Mouse (Mus musculus) brain, adult 10 weeks (tissue): Measurements from ENCODE around the gene Fkbp8. TPM values are rescaled to one million over a fixed set of nuclear protein-coding genes. Genes with fewer than 3 reads are reported as not detected.

Source experiments
- polyA plus RNA-seq: library from polyadenylated mRNA; stranded (reverse); fragments of 350-450 nt; fragmentation: Illumina TruSeq; extraction: RNeasy Lipid Tissue Mini Kit (QIAGEN cat#74804); gene quantifications from one replicate; pipeline ENCODE4 v1.2.3, GENCODE M21; 2015; ENCODE audit warnings: low read depth, low replicate concordance

Fkbp8 gene
- polyA plus RNA-seq: 487 TPM

GRCm38 (mm10) chr8:70527512-70528181 is at the start of gene Fkbp8, which contains the start of gene Kxd1:
Gene Fkbp8 (plus strand): TSS chr8:70527724.
Gene Kxd1 (minus strand): TSS chr8:70527956.

GRCm38 (mm10) chr8:70486941-70487520 is 40.5 kb upstream of the Fkbp8 start, which contains the start of gene Tmem59l:
Gene Tmem59l (minus strand): TSS chr8:70487358.

GRCm38 (mm10) chr8:70492664-70493640 is 34.6 kb upstream of the Fkbp8 start, which contains the start of gene Crlf1:
Gene Crlf1 (plus strand): TSS chr8:70493158.

GRCm38 (mm10) chr8:70506328-70507026 is 21.0 kb upstream of the Fkbp8 start, which contains the start of gene Rex1bd:
Gene Rex1bd (minus strand): TSS chr8:70506752.

GRCm38 (mm10) chr8:70510228-70510915 is 17.2 kb upstream of the Fkbp8 start, which contains the start of gene Uba52:
Gene Uba52 (minus strand): TSS chr8:70510801.

GRCm38 (mm10) chr8:70539077-70539813 is 11.7 kb downstream of the Fkbp8 start, which contains the start of gene Ell:
Gene Ell (plus strand): TSS chr8:70539457.

Other genes starting within 250 kb of the Fkbp8 start
- gene Homer3, start 244.9 kb upstream of the Fkbp8 start, polyA plus RNA-seq: 20.1 TPM
- 44.8 TPM for gene Ddx49, start 225.2 kb upstream of the Fkbp8 start, polyA plus RNA-seq
- 172 TPM for gene Cope, start 225.2 kb upstream of the Fkbp8 start, polyA plus RNA-seq
- gene Cers1, start 211.9 kb upstream of the Fkbp8 start, polyA plus RNA-seq: 65.7 TPM
- 3.5 TPM for gene Gdf1, start 197.9 kb upstream of the Fkbp8 start, polyA plus RNA-seq
- 29.0 TPM for gene Upf1, start 174.4 kb upstream of the Fkbp8 start, polyA plus RNA-seq
- 0.18 TPM for gene Comp, start 154.2 kb upstream of the Fkbp8 start, polyA plus RNA-seq
- gene Crtc1, start 88.1 kb upstream of the Fkbp8 start, polyA plus RNA-seq: 68.4 TPM
- gene Klhl26, start 50.8 kb upstream of the Fkbp8 start, polyA plus RNA-seq: 33.9 TPM
- 410 TPM for gene Tmem59l, start 40.4 kb upstream of the Fkbp8 start, polyA plus RNA-seq
- gene Crlf1, start 34.6 kb upstream of the Fkbp8 start, polyA plus RNA-seq: 5.2 TPM
- 129 TPM for gene Rex1bd, start 21.0 kb upstream of the Fkbp8 start, polyA plus RNA-seq
- 1,689 TPM for gene Uba52, start 16.9 kb upstream of the Fkbp8 start, polyA plus RNA-seq
- gene Kxd1, start 232 bp downstream of the Fkbp8 start, polyA plus RNA-seq: 57.3 TPM
- gene Ell, start 11.7 kb downstream of the Fkbp8 start, polyA plus RNA-seq: 12.0 TPM
- gene Isyna1, start 66.6 kb downstream of the Fkbp8 start, polyA plus RNA-seq: 38.2 TPM
- gene Ssbp4, start 81.1 kb downstream of the Fkbp8 start, polyA plus RNA-seq: 179 TPM
- gene Lrrc25, start 88.4 kb downstream of the Fkbp8 start, polyA plus RNA-seq: 0.85 TPM
- gene Gdf15, start 104.7 kb downstream of the Fkbp8 start, polyA plus RNA-seq: not detected
- 14.7 TPM for gene Pgpep1, start 132.7 kb downstream of the Fkbp8 start, polyA plus RNA-seq
- 72.2 TPM for gene Lsm4, start 145.5 kb downstream of the Fkbp8 start, polyA plus RNA-seq
- 82.5 TPM for gene Jund, start 171.2 kb downstream of the Fkbp8 start, polyA plus RNA-seq
- gene Iqcn, start 175.7 kb downstream of the Fkbp8 start, polyA plus RNA-seq: 0.09 TPM
- gene Gm3336, start 190.8 kb downstream of the Fkbp8 start, polyA plus RNA-seq: not detected
- 2.8 TPM for gene Pde4c, start 196.0 kb downstream of the Fkbp8 start, polyA plus RNA-seq
- 913 TPM for gene Rab3a, start 227.0 kb downstream of the Fkbp8 start, polyA plus RNA-seq
- gene Mpv17l2, start 233.2 kb downstream of the Fkbp8 start, polyA plus RNA-seq: 36.8 TPM
- gene Pik3r2, start 249.0 kb downstream of the Fkbp8 start, polyA plus RNA-seq: 83.0 TPM